Mouse (Mus musculus): ENCODE measurements around the gene Igfbp5.

Gene Igfbp5

DNA sequence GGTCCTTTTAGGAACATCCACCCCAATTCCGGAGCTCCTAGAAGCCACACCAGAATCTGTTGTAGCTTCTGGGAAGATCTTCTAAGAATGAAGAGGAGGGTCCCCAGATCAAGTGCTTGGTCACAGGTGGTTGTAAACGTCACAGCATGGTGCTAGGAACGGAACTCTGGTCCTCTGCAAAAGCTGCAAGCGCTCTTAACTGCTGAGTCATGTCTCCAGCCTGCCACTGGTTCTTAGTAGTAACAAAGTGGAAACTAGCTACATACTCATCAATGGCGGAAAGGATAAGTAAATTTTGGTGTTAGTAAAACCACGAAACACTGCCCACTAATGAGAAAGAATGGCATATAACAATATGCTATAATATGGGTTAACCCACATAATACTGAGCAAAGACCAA is 54.7 kb downstream of the Igfbp5 start:
- in situ Hi-C loops (cut with MboI, MseI), result no loop called here

DNA sequence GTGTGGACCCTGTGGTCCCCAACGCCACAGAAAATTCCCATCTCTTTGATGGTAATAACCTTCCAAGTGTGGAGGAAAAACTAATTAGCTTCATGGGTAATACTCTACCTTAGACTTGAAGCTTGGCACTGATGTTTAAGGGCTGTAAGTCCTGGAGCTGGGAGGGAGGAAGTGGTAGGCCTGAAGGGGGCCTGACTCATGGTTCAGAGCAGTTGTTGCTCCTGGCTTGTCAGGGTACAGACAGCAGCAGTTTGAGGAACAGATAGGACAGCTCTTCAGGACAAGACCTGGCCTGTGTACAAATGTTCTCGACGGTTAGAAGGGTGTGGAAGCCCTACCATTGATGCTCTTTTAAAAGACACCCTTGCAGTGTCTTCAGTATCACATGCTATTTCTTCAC is 59.1 kb downstream of the Igfbp5 start:
- in situ Hi-C loops (cut with MboI, MseI), result no loop called here

DNA sequence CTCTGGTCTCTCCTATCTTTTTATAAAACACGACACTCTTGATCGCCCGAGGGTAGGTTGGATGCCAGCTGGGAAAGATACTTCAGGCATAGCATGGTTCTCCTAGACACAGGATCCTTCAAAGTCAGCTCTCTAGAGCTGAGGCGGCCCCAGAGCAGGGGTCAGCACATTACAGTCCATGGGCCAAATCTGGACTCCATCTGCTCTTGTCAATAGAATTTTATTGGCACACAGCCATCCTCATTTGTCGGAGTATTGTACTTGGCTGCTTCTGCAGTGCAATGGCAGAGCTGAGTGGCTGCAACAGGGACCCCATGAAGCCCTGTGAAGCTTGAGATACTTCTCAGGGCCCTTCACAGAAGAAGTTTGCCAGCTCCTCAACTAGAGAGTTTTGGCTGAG is 59.5 kb downstream of the Igfbp5 start:
- in situ Hi-C loops (cut with MboI, MseI), result no loop called here

DNA sequence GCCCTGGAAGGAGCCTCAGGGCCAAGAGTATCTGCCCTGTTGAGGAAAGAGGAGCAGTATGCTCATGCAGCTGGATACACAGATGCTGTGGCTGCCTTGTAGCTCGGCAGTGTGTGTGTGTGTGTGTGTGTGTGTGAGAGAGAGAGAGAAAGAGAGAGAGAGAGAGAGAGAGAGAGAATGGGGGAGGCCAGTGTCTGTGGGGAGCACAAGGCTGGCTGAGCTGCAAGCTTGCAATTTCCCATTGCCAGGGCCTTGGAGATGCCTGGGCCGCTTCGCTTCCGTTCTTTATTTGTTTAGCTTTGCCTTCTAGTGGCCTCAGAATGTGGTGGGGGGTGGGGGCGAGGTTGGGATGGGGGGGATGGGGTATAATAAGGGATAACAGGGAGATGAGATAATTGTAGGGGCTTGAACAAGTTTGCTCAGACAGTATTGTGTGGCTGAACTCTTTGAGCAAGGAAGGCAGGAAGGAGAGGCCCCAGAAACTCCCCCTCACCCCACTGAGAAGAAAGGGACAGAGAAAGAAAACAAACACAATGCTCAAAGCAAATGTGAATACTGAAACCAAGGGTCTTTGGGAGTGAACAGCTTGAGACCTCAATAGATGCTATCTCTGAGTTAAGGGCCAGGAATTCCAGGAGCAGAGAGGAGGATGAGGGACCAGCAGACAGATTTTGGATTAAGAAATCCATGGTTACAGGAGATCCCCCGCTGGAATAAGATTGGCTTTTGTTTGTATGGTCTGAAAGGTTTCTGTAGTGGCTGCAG is 60.9 kb downstream of the Igfbp5 start:
- in situ Hi-C loops (cut with MboI, MseI), result no loop called here

DNA sequence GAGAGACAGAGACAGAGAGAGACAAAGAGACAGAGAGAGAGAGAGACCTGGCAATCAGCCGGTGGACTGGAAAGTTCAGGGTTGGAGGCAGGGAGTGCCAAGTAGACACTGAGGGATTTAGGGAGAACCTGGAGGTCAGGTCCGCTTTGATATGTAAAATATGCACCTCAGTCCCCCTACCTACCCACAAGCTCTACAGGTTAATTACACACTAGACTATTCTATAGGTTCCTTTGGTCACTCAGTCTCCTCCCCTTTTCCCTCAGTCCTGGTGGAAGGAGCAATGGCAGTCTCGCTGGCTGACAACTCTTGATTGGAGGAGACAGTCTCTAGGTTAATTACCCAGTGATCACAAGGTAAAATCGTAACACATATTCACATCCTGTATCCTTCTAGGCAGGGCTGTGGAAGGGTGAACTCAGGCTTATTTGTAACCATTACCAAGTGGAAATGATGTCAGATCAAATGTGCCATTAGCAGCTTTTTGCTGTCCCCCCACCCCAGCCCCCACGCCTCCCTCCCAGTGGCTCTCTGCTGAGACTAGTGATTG is 61.5 kb downstream of the Igfbp5 start:
- in situ Hi-C loops (cut with MboI, MseI), result no loop called here

DNA sequence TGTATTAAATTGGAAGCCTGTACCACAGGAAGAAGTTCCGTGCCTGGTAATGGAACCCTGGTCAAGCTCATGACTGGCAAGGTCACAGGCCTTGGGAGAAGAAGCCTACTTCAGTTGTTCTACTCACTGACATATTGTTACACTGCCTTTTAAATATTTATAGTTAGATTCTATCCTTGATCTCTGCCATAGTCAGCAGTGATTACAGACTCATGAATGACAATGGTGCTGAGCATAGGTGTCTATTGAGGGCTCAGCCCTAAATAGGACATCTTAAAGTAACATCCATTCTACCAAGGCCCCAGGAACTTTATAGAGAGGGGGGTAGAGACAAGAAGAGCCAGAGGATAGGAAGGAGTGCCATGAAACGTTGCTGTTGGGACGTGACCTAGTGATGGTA is 63.6 kb downstream of the Igfbp5 start:
- in situ Hi-C loops (cut with MboI, MseI), result no loop called here

DNA sequence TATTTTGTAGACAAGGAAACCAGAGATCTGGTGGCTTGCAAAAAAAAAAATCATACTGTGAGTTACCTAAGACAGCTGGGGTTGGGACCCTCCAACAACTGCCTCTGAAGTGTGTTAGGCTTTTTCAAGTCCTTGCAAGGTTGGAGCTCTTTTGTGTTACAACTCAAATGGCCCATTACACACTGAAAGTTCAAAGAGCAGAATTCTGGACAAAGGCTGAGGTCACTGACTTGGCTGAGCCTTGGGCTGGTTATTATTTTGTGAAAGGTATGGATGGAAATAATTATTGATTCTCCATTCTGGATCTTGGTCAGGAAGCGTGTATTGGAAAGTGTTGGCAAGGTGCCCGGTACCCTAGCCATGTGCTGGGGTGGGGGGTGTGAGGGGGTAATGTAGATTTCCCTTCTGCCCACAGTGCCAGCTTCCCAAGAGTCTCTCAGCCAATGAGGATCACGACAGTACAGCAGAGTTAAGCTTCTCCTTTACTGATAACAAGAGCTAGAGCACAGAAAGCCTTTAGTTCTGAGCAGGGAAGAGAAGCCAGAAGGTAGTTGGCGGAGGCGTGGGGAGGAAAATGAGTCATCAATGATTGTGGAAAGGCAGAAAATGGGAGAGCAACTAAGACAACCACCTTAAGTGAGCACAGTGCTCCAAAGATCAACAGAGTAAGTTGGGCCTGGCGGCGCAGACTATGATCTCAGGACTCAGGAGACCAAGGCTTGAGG is 64.6 kb downstream of the Igfbp5 start:
- in situ Hi-C loops (cut with MboI, MseI), result no loop called here

DNA sequence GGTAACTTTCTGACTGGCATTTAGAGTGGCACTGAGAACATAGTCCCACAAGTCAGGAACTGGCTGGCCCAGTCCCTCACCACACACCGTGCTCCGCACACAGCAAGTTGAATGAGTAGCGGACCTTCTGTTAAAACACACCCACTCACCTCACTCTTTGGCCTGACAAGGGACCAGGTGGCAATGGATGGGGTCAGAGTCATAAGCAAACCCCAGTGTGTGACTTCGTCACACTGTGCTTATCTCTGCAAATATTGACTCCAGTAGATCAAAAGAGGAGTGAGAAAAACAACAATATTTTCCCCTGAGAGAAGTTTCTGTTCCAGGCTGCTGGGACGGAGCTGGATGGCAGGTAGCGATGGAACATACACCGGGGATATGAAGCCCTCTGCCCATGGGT is 65.4 kb downstream of the Igfbp5 start:
- in situ Hi-C loops (cut with MboI, MseI), result no loop called here

Data from regulatory T cell (primary cell).